Mouse (Mus musculus): ENCODE measurements around the gene Rnf183. TPM values are rescaled to one million over a fixed set of nuclear protein-coding genes. Genes with fewer than 3 reads are reported as not detected.

Gene Rnf183
- total and polyA plus RNA-seq, 2 experiments from 2014 or later: 0.39 TPM; not detected in 1

GRCm38 (mm10) chr4:62460348-62460747, 25.3 kb upstream of the Rnf183 start:
- no peaks in the 10 kb centered on the region for H3K27me3 ChIP-seq (ENCODE audit: insufficient read depth, low read length)
- ATAC-seq (ENCODE audit: low FRiP score): no peak
- H3K9ac ChIP-seq (replicated peaks; ENCODE audit: low read length, poor library complexity, severe bottlenecking): no peak overlapping the region
- H3K4me3 ChIP-seq (ENCODE audit: low read depth, low read length): no peak overlapping the region
- H3K9me3 ChIP-seq (ENCODE audit: low read length): no peaks in the 10 kb centered on the region
- H3K36me3 ChIP-seq (ENCODE audit: insufficient read depth, low read length): peaks cover 33% of the 10 kb centered on the region
- no peak for DNase-seq (ENCODE audit: low spot score)
- no peak overlapping the region for H3K4me2 ChIP-seq (ENCODE audit: low read depth, low read length, poor library complexity, severe bottlenecking)
- H3K4me1 ChIP-seq (ENCODE audit: insufficient read depth, low read length): no peaks in the 10 kb centered on the region
- TF ChIP-seq CTCF (IDR thresholded peaks at IDR 0.05): no peak
- no peak overlapping the region for H3K27ac ChIP-seq (ENCODE audit: low read depth, low read length)
- 95% methylated on average over 8 of the region's 8 CpGs for WGBS

- Histone ChIP-seq H3K36me3 (ENCODE audit: insufficient read depth, low read length) (peaks cover 33% of the 10 kb centered on the region), H3K9me3 (ENCODE audit: low read length) (no peaks in the 10 kb centered on the region), H3K4me2 (ENCODE audit: low read depth, low read length, poor library complexity, severe bottlenecking) (no peak overlapping the region), H3K27ac (ENCODE audit: low read depth, low read length) (no peak overlapping the region), H3K4me3 (ENCODE audit: low read depth, low read length) (no peak overlapping the region), H3K4me1 (ENCODE audit: insufficient read depth, low read length) (no peaks in the 10 kb centered on the region), H3K9ac (replicated peaks; ENCODE audit: low read length, poor library complexity, severe bottlenecking) (no peak overlapping the region), H3K27me3 (ENCODE audit: insufficient read depth, low read length) (no peaks in the 10 kb centered on the region)
- 84% methylated on average over 3 of the region's 3 CpGs for WGBS
- ATAC-seq (ENCODE audit: low FRiP score) (no peak), DNase-seq (ENCODE audit: low spot score) (peak; percentile 21)
- no peak for TF ChIP-seq CTCF (IDR thresholded peaks at IDR 0.05)
Measured at GRCm38 (mm10) chr4:62459081-62459480, 24.0 kb upstream of the Rnf183 start.

- peak; percentile 67 for TF ChIP-seq CTCF (IDR thresholded peaks at IDR 0.05)
- Histone ChIP-seq H3K4me1 (ENCODE audit: insufficient read depth, low read length) (no peaks in the 10 kb centered on the region), H3K4me2 (ENCODE audit: low read depth, low read length, poor library complexity, severe bottlenecking) (no peak overlapping the region), H3K27me3 (ENCODE audit: insufficient read depth, low read length) (no peaks in the 10 kb centered on the region), H3K9ac (replicated peaks; ENCODE audit: low read length, poor library complexity, severe bottlenecking) (no peak overlapping the region), H3K4me3 (ENCODE audit: low read depth, low read length) (no peak overlapping the region), H3K36me3 (ENCODE audit: insufficient read depth, low read length) (peaks cover 24% of the 10 kb centered on the region), H3K9me3 (ENCODE audit: low read length) (no peaks in the 10 kb centered on the region), H3K27ac (ENCODE audit: low read depth, low read length) (no peak overlapping the region)
- 66% methylated on average over 5 of the region's 5 CpGs for WGBS
- ATAC-seq (ENCODE audit: low FRiP score) (peak; percentile 55; the same call in 1 of the 2 replicates), DNase-seq (ENCODE audit: low spot score) (peak; percentile 27)
Measured at GRCm38 (mm10) chr4:62454995-62455394, 19.9 kb upstream of the Rnf183 start.

GRCm38 (mm10) chr4:62440986-62441385, 5.9 kb upstream of the Rnf183 start:
- no peak overlapping the region for H3K4me2 ChIP-seq (ENCODE audit: low read depth, low read length, poor library complexity, severe bottlenecking)
- H3K9ac ChIP-seq (replicated peaks; ENCODE audit: low read length, poor library complexity, severe bottlenecking): no peak overlapping the region
- TF ChIP-seq CTCF (IDR thresholded peaks at IDR 0.05): no peak
- ATAC-seq (ENCODE audit: low FRiP score) (no peak), DNase-seq (ENCODE audit: low spot score) (no peak)
- 86% methylated on average over 4 of the region's 4 CpGs for WGBS
- H3K36me3 ChIP-seq (ENCODE audit: insufficient read depth, low read length): no peaks in the 10 kb centered on the region
- H3K4me1 ChIP-seq (ENCODE audit: insufficient read depth, low read length): no peaks in the 10 kb centered on the region
- no peaks in the 10 kb centered on the region for H3K27me3 ChIP-seq (ENCODE audit: insufficient read depth, low read length)
- H3K27ac ChIP-seq (ENCODE audit: low read depth, low read length): no peak overlapping the region
- no peaks in the 10 kb centered on the region for H3K9me3 ChIP-seq (ENCODE audit: low read length)
- no peak overlapping the region for H3K4me3 ChIP-seq (ENCODE audit: low read depth, low read length)

- H3K9ac ChIP-seq (replicated peaks; ENCODE audit: low read length, poor library complexity, severe bottlenecking): no peak overlapping the region
- H3K4me2 ChIP-seq (ENCODE audit: low read depth, low read length, poor library complexity, severe bottlenecking): no peak overlapping the region
- WGBS: 68% methylated on average over 4 of the region's 4 CpGs
- H3K9me3 ChIP-seq (ENCODE audit: low read length): no peaks in the 10 kb centered on the region
- H3K4me3 ChIP-seq (ENCODE audit: low read depth, low read length): no peak overlapping the region
- H3K36me3 ChIP-seq (ENCODE audit: insufficient read depth, low read length): no peaks in the 10 kb centered on the region
- H3K4me1 ChIP-seq (ENCODE audit: insufficient read depth, low read length): no peaks in the 10 kb centered on the region
- ATAC-seq (ENCODE audit: low FRiP score) (no peak), DNase-seq (ENCODE audit: low spot score) (no peak)
- no peak overlapping the region for H3K27ac ChIP-seq (ENCODE audit: low read depth, low read length)
- TF ChIP-seq CTCF (IDR thresholded peaks at IDR 0.05): no peak
- H3K27me3 ChIP-seq (ENCODE audit: insufficient read depth, low read length): no peaks in the 10 kb centered on the region
Measured at GRCm38 (mm10) chr4:62440544-62440943, 5.5 kb upstream of the Rnf183 start.

- no peaks in the 10 kb centered on the region for H3K36me3 ChIP-seq (ENCODE audit: insufficient read depth, low read length)
- DNase-seq (ENCODE audit: low spot score) (no peak), ATAC-seq (ENCODE audit: low FRiP score) (no peak)
- no peak overlapping the region for H3K9ac ChIP-seq (replicated peaks; ENCODE audit: low read length, poor library complexity, severe bottlenecking)
- H3K4me1 ChIP-seq (ENCODE audit: insufficient read depth, low read length): no peaks in the 10 kb centered on the region
- H3K4me2 ChIP-seq (ENCODE audit: low read depth, low read length, poor library complexity, severe bottlenecking): no peak overlapping the region
- no peaks in the 10 kb centered on the region for H3K9me3 ChIP-seq (ENCODE audit: low read length)
- WGBS: 67% methylated on average over 4 of the region's 4 CpGs
- no peak overlapping the region for H3K27ac ChIP-seq (ENCODE audit: low read depth, low read length)
- H3K27me3 ChIP-seq (ENCODE audit: insufficient read depth, low read length): no peaks in the 10 kb centered on the region
- H3K4me3 ChIP-seq (ENCODE audit: low read depth, low read length): no peak overlapping the region
- no peak for TF ChIP-seq CTCF (IDR thresholded peaks at IDR 0.05)
Measured at GRCm38 (mm10) chr4:62439793-62440192, 4.7 kb upstream of the Rnf183 start.
